Mouse (Mus musculus) C2C12 (cell line): ENCODE results near the gene Slc6a9. TPM values are rescaled to one million over a fixed set of nuclear protein-coding genes. Genes with fewer than 3 reads are reported as not detected.

Source experiments
- H3K27me3 ChIP-seq: one replicate; pipeline ENCODE4 v1.6.1; 2011; ENCODE audit not compliant: control insufficient read depth, insufficient read depth, insufficient read length
- H3K36me3 ChIP-seq: one replicate; pipeline ENCODE4 v1.6.1; 2011; ENCODE audit not compliant: control insufficient read depth, insufficient read depth
- H3K4me3 ChIP-seq: one replicate; pipeline ENCODE4 v1.5.1; 2011; ENCODE audit warnings: mild to moderate bottlenecking, control low read depth; ENCODE audit not compliant: poor library complexity, insufficient read depth, severe bottlenecking
- H3K79me2 ChIP-seq: one replicate; pipeline ENCODE4 v1.6.1; 2011; ENCODE audit not compliant: control insufficient read depth, insufficient read depth
- H3K79me3 ChIP-seq: one replicate; pipeline ENCODE4 v1.6.1; 2011; ENCODE audit warnings: low read depth, control low read depth
- H3ac ChIP-seq: one replicate; pipeline ENCODE3; 2011; ENCODE audit warnings: low read depth; ENCODE audit not compliant: control insufficient read depth, insufficient read length
- CEBPB ChIP-seq: IDR thresholded peaks from one replicate; pipeline ENCODE4 v1.6.1; 2011; ENCODE audit warnings: low read depth, mild to moderate bottlenecking, control low read depth, moderate library complexity
- CTCF ChIP-seq: IDR thresholded peaks from one replicate; pipeline ENCODE4 v1.5.1; 2011; ENCODE audit not compliant: control insufficient read depth, insufficient read depth, insufficient read length
- FOSL1 ChIP-seq: IDR thresholded peaks from one replicate; pipeline ENCODE4 v1.8.0; 2011; ENCODE audit warnings: mild to moderate bottlenecking, low read length; ENCODE audit not compliant: poor library complexity, insufficient read depth, severe bottlenecking
- MAX ChIP-seq: IDR thresholded peaks from one replicate; pipeline ENCODE4 v1.6.1; 2011; ENCODE audit warnings: mild to moderate bottlenecking, control low read depth
- MYOD1 ChIP-seq: IDR thresholded peaks from one replicate; pipeline ENCODE4 v1.6.1; 2011; ENCODE audit warnings: low read depth; ENCODE audit not compliant: control insufficient read depth, insufficient read length
- MYOG ChIP-seq: IDR thresholded peaks from one replicate; pipeline ENCODE4 v1.6.1; 2011; ENCODE audit not compliant: control insufficient read depth, insufficient read length; ENCODE audit errors: extremely low read depth
- USF1 ChIP-seq: IDR thresholded peaks from one replicate; pipeline ENCODE4 v1.6.1; 2011; ENCODE audit warnings: low read depth, mild to moderate bottlenecking, control low read depth, moderate library complexity
- polyA plus RNA-seq: library from polyadenylated mRNA; unstranded; fragments of >200 nt; fragmentation: generic; extraction: Trizol; gene quantifications from one replicate; pipeline ENCODE4 v1.2.1, GENCODE M21; 2012; ENCODE audit warnings: missing spikeins

The Slc6a9 gene
- polyA plus RNA-seq, 1 experiment, result 14.4 TPM

DNA sequence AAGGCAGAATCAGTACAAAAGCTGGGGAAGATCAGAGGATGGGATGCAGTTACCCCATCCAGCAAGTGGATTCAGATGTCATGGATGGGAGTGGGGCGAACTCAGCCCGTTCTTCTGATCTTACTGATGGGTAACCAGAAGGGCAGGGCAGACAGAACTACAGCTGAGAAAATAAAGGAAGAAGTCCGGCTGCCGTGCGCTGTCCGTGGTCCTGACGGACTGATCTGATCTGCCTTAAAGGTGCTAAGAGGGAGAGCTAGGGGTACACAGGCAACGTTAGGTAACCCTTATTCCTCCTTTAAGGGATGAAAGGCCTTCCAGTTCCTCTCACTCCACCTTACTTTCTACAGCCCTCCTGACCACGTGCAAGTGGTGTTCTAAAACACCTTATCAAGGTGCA is 59.1 kb downstream of the Slc6a9 start:
- H3K36me3 ChIP-seq, result peaks cover 39% of the 10 kb centered on the region
- H3ac ChIP-seq, result no peak overlapping the region
- peaks cover 4% of the 10 kb centered on the region for H3K79me3 ChIP-seq
- no peak for TF ChIP-seq MYOD1
- TF ChIP-seq CTCF, result no peak
- no peak for TF ChIP-seq MAX
- TF ChIP-seq CEBPB, result no peak
- no peak for TF ChIP-seq USF1
- TF ChIP-seq MYOG, result no peak
- TF ChIP-seq FOSL1, result no peak
- no peaks in the 10 kb centered on the region for H3K27me3 ChIP-seq
- no peak overlapping the region for H3K4me3 ChIP-seq
- peaks cover 16% of the 10 kb centered on the region for H3K79me2 ChIP-seq

GRCm38 (mm10) chr4:117894601-117895000 is 60.3 kb downstream of the Slc6a9 start:
- TF ChIP-seq MYOD1 (no peak), MYOG (no peak), CEBPB (no peak), CTCF (no peak), USF1 (no peak), MAX (no peak), FOSL1 (no peak)
- no peak overlapping the region for H3ac ChIP-seq
- H3K36me3 ChIP-seq, result peaks cover 52% of the 10 kb centered on the region
- peaks cover 16% of the 10 kb centered on the region for H3K79me2 ChIP-seq
- peaks cover 4% of the 10 kb centered on the region for H3K79me3 ChIP-seq
- H3K27me3 ChIP-seq, result no peaks in the 10 kb centered on the region
- no peak overlapping the region for H3K4me3 ChIP-seq

GRCm38 (mm10) chr4:117895339-117895738 is 61.0 kb downstream of the Slc6a9 start:
- Histone ChIP-seq H3K27me3 (no peaks in the 10 kb centered on the region), H3K36me3 (peaks cover 59% of the 10 kb centered on the region)

DNA sequence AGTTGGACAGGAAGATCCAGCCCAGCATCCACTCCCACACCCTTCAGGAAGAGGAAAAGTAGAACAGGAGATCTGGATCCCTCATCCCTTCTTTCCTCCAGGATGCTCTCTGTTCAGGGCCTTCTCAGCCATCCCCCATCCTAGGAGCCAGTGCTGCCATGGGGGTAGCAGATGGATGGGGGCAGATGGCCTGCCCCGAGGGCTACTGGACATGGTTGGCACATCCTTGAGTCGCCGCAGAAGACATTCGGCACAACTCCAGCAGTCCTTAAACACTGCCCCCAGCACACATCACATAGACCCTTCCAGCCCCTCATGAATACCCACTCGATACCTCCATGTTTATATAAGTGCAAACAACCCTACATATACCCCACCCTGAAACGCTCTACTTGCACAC is 61.7 kb downstream of the Slc6a9 start:
- H3K79me2 ChIP-seq, result peaks cover 8% of the 10 kb centered on the region
- H3K27me3 ChIP-seq, result no peaks in the 10 kb centered on the region
- no peak overlapping the region for H3K4me3 ChIP-seq
- peaks cover 66% of the 10 kb centered on the region for H3K36me3 ChIP-seq
- H3ac ChIP-seq, result no peak overlapping the region
- TF ChIP-seq CEBPB (no peak), MYOG (no peak), FOSL1 (no peak), CTCF (no peak), USF1 (no peak), MAX (no peak), MYOD1 (no peak)
- peaks cover under 1% of the 10 kb centered on the region for H3K79me3 ChIP-seq

More at GRCm38 (mm10) chr4:117895339-117895738, 61.0 kb downstream of the Slc6a9 start:
- TF ChIP-seq USF1, result no peak
- no peak for TF ChIP-seq MAX
- no peak for TF ChIP-seq CEBPB
- TF ChIP-seq MYOD1, result no peak
- TF ChIP-seq CTCF, result no peak
- no peak for TF ChIP-seq MYOG
- no peak for TF ChIP-seq FOSL1
- peaks cover 15% of the 10 kb centered on the region for H3K79me2 ChIP-seq
- peaks cover 4% of the 10 kb centered on the region for H3K79me3 ChIP-seq
- H3ac ChIP-seq, result no peak overlapping the region
- no peak overlapping the region for H3K4me3 ChIP-seq

DNA sequence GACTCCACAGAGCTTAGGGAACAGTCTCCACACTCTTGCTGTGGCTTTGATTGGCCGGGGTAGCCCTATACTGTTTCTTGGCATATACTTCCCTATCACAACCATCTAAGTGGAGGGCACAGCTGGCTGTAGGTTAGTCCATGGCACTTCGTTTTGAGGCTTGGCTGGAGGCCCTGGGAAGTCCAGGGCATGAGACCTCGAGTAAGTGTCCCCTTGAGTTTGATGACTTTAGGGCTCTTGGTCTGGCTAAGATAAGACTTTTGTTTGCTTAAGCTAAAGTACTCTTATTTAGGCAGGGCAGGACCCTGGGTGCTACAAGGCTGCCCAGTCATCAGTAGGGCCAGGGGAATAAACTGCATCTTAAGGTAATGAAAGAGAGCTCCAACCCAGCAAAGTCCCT is 63.8 kb downstream of the Slc6a9 start:
- no peaks in the 10 kb centered on the region for H3K27me3 ChIP-seq
- no peak overlapping the region for H3ac ChIP-seq
- H3K36me3 ChIP-seq, result peaks cover 87% of the 10 kb centered on the region
- H3K4me3 ChIP-seq, result no peak overlapping the region
- no peaks in the 10 kb centered on the region for H3K79me3 ChIP-seq
- H3K79me2 ChIP-seq, result no peaks in the 10 kb centered on the region
- no peak for TF ChIP-seq CEBPB
- TF ChIP-seq MYOG, result no peak
- TF ChIP-seq USF1, result no peak
- no peak for TF ChIP-seq CTCF
- TF ChIP-seq FOSL1, result no peak
- TF ChIP-seq MAX, result no peak
- TF ChIP-seq MYOD1, result no peak
